Mouse (Mus musculus): Measurements from ENCODE around the gene Myo19. TPM values are rescaled to one million over a fixed set of nuclear protein-coding genes. Genes with fewer than 3 reads are reported as not detected.

Myo19 gene
- polyA plus RNA-seq, 1 experiment: 14.7 TPM

DNA sequence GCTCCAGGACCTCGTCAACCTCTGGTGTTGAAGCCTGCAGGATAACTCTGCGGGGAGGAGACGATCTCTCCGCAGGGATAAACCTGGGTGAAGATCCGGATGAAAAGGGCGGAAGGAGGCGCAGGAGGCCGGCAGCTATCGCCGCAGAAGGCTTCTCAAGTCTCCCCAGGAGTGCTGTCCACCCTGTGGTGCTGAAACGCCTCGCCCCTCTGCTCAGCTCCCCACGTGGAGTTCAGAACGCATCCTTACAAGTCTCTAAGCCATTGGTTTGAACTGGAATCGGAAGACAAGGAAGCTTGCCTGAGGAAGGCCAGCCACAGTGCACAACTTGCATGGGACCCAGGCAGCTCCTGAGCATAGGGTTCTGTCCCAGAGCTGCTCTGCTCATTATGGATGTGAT is 64.0 kb downstream of the Myo19 start:
- no peak for DNase-seq (ENCODE audit: extremely low spot score in 1 of 2, low spot score in 1 of 2)

DNA sequence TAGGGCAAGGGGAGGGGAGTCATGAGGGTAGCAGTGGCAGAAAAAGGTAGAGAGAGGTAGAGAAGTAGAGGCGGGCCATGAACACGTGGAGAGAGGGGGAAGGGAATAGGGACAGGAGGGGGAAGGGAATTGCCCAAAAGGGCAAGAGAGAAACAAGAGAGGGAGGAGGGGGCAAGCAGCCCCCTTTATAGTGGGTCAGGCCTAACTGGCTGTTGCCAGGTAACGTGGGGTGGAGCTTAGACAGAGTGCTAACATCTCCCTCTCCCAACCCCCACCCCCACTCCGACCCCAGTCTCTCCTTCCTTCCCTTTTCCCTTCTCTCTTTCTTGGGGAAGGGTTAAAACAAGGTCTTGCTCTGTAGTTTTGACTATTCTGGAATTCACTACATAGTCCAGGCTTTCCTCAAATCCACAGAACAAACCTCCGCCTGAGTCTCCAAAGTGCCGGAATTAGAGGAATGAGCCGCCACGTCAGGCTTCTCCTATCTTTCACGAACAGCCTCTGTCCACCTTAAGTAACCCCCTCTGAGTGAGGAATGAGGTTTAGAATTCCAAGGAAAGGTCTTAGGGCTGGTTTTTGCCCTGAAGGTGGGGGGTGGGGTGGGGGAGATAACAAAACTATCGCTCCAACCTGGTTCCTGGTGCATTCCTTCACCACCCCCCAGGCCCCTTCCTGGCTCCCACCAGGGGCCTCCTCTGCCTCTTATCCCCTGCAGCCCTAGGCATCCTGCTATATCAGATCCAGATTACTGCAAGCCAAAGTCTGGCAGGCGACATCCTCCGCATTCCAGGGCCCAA is 64.9 kb downstream of the Myo19 start:
- DNase-seq (ENCODE audit: extremely low spot score in 1 of 2, low spot score in 1 of 2): no peak

DNA sequence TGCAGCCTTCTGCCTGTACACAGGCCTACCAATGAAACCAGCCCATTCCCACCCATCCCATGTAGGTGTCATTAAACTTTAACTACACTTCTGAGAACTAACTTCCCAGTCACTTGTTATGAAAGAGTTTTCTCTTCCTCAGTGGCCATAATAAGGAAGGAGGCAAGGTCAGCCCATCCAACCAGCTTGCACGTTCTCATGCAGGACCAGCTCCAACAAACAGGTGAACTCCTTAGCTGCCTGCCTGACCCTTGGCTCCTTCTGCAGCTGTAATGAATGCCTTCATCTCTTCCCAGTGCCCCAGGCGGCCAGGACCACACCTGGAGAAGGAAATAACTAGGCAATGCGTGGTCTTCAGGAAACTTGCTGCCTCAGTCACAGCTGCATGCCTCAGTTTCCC is 65.9 kb downstream of the Myo19 start:
- no peak for DNase-seq (ENCODE audit: extremely low spot score in 1 of 2, low spot score in 1 of 2)

GRCm38 (mm10) chr11:84947206-84947605 is 67.3 kb downstream of the Myo19 start:
- DNase-seq (ENCODE audit: extremely low spot score in 1 of 2, low spot score in 1 of 2): no peak

GRCm38 (mm10) chr11:84948114-84948513 is 68.2 kb downstream of the Myo19 start:
- no peak for DNase-seq (ENCODE audit: extremely low spot score in 1 of 2, low spot score in 1 of 2)

GRCm38 (mm10) chr11:84948526-84948925 is 68.6 kb downstream of the Myo19 start:
- no peak for DNase-seq (ENCODE audit: extremely low spot score in 1 of 2, low spot score in 1 of 2)

GRCm38 (mm10) chr11:84952611-84953010 is 72.7 kb downstream of the Myo19 start:
- no peak for DNase-seq (ENCODE audit: extremely low spot score in 1 of 2, low spot score in 1 of 2)

- DNase-seq (ENCODE audit: extremely low spot score in 1 of 2, low spot score in 1 of 2): no peak
Observed at GRCm38 (mm10) chr11:84956400-84956799, 76.5 kb downstream of the Myo19 start.

DNA sequence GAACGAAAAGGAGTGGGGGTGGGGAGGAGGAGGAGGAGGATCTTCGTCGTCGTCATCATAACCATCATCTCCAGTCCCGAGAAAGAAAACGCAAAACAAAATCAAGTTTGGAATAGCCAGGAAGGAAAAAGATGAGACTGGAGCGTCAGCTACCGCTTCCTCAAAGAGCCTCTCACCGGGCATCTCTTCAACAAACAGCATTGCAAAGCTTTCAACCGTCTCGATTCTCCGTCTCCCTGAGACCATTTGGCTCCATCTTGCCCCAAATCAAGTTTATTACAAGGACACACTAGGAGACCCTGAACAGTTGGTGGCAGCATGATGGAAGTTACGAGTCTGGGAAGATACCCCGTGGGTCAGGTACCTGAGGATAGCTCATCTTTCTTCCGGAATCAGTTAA is 77.2 kb downstream of the Myo19 start:
- no peak for DNase-seq (ENCODE audit: extremely low spot score in 1 of 2, low spot score in 1 of 2)

DNA sequence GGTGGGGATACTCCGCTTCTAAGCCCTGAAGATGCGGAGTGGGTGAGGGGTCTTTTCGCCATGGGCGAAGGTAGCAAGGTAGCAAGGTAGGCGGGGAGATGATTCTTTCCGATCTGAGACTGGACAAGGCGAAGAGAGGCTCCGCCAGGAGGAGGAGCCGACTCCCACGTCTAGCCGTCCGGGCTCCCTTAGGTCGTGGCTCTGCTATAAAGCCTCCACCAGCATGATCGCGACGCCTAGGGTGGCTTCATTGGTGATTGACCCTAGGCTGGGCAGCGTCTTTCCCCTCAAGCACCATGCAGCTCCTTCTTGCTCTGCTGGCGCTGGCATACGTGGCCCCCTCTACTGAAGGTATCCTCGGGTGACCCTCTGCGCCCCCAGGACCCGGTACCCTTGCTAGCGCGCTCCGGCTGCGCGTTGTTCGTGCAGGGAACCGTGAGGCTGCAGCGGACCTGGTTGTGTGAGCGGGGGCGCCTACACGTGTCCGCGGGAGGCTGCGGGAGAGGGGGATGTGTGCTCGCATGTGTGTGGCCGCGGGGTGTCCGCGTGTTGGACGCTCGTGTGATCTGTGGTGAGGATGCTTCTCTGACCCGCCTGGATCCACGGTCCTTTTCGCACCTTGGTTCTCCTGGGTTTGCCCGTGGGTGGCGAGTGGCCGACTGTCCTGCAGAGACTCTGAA is 77.8 kb downstream of the Myo19 start, which contains the start of gene Car4:
Car4 (plus strand) TSS at position 196 of the 680 bp plus-strand sequence.
- no peak for DNase-seq (ENCODE audit: extremely low spot score in 1 of 2, low spot score in 1 of 2)

DNA sequence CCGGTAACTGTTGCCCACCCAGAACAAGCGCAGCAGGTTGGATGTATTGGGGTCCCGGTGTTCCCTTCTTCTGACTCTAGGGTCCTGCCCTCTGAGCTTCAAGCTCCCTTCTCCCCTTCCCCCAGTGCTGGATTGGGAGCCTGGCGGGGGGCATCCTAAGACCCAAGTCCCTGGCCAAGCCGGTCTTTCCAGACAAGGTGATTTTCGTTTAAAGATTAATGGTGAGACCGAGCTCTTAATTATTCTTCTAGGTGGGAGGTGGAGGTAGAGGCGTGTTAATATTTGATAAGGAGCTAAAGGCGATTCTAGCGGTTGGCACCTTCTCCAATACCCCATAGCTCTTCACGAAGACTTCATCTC is 78.3 kb downstream of the Myo19 start:
- DNase-seq (ENCODE audit: extremely low spot score in 1 of 2, low spot score in 1 of 2): no peak

GRCm38 (mm10) chr11:84959181-84959580 is 79.2 kb downstream of the Myo19 start:
- no peak for DNase-seq (ENCODE audit: extremely low spot score in 1 of 2, low spot score in 1 of 2)

GRCm38 (mm10) chr11:84959701-84960181 is 79.8 kb downstream of the Myo19 start:
- no peak for DNase-seq (ENCODE audit: extremely low spot score in 1 of 2, low spot score in 1 of 2)

- no peak for DNase-seq (ENCODE audit: extremely low spot score in 1 of 2, low spot score in 1 of 2)
Observed at GRCm38 (mm10) chr11:84960291-84960690, 80.3 kb downstream of the Myo19 start.

DNA sequence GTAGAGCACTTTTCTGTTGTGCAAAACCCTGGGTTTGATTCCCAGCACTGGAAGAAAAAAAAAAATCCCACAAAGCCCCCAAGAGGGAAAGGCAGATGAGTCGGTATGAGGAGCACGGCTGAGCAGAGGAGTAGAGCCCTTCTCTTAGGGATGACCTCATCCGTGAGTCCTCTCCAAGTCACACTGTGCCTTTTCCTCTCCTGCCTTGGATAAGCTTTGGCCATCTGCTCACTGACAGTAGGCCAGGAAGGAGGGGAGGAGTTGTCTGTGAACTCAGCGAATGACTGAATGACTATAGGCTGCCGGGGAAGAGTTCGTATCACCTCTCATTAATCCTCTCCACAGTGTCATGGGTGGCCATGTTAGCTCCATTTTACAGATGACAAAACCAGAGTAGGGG is 80.8 kb downstream of the Myo19 start:
- no peak for DNase-seq (ENCODE audit: extremely low spot score in 1 of 2, low spot score in 1 of 2)

Other genes starting within 250 kb of the Myo19 start
- 14.0 and 14.1 TPM in 2 replicates for gene Mrm1, start 60.6 kb upstream of the Myo19 start, polyA plus RNA-seq (2012; rRNA removed)
- gene Dhrs11, start 51.2 kb upstream of the Myo19 start, polyA plus RNA-seq (2012; rRNA removed): 12.2 and 12.5 TPM in 2 replicates
- 109 and 119 TPM in 2 replicates for gene Ggnbp2, start 9.3 kb upstream of the Myo19 start, polyA plus RNA-seq (2012; rRNA removed)
- 4.1 and 4.7 TPM in 2 replicates for gene Pigw, start 137 bp downstream of the Myo19 start, polyA plus RNA-seq (2012; rRNA removed)
- 37.8 and 47.5 TPM in 2 replicates for gene Znhit3, start 36.2 kb downstream of the Myo19 start, polyA plus RNA-seq (2012; rRNA removed)
- gene Car4, start 77.6 kb downstream of the Myo19 start, polyA plus RNA-seq (2012; rRNA removed): 63.0 and 71.7 TPM in 2 replicates